Mouse (Mus musculus): ENCODE measurements around the gene Slc18a2. TPM values are rescaled to one million over a fixed set of nuclear protein-coding genes. Genes with fewer than 3 reads are reported as not detected.

The Slc18a2 gene
- total and polyA plus RNA-seq, 3 experiments = 0.04 to 0.86 TPM; not detected in 1

DNA sequence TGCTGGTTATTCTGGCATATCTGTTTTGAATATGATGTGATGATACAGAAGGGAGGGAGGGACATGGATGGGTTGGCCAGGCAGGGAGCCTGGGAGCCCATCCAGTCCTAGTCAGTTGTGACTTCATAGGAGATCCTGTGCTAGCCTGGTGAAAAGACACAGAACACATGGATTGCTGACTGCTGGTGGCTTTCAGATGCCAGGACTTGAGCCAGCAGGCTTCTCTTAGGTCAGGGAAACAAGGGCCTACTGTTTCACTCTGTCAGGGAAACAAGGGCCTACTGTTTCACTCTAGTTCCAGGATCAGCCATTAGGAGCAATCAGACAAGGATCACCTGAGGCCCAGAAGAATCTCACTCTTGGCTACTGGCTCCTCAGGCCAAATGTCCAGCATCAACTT is 20.1 kb downstream of the Slc18a2 start:
- Histone ChIP-seq H3K79me2 (replicated peaks; ENCODE audit: control insufficient read depth, extremely low read depth, insufficient read depth, poor library complexity, severe bottlenecking) (no peaks in the 10 kb centered on the region), H3K9me3 (replicated peaks; ENCODE audit: low read length) (peaks cover 5% of the 10 kb centered on the region), H3K9ac (ENCODE audit: insufficient read depth, low read depth) (no peak overlapping the region), H3K4me3 (replicated peaks in 1 of 3; ENCODE audit: low read depth in 2 of 3, low read length in 2 of 3, poor library complexity in 1 of 3) (no peak overlapping the region), H3K36me3 (replicated peaks in 1 of 2; ENCODE audit: control insufficient read depth in 1 of 2, insufficient read depth in 1 of 2, low read length in 1 of 2) (peaks cover 0 to 12% of the 10 kb centered on the region in 2 experiments), H3K4me1 (ENCODE audit: control insufficient read depth in 1 of 2, insufficient read depth in 2 of 2) (no peaks in the 10 kb centered on the region), H3K27ac (ENCODE audit: insufficient read depth, low read depth) (no peak overlapping the region), H3K27me3 (replicated peaks) (no peaks in the 10 kb centered on the region), H3K4me2 (ENCODE audit: insufficient read depth, low read depth, poor library complexity, severe bottlenecking) (no peak overlapping the region)
- no peak for TF ChIP-seq ZMIZ1 (IDR thresholded peaks at IDR 0.05; ENCODE audit: low read depth, low read length)
- TF ChIP-seq NRF1 (IDR thresholded peaks at IDR 0.05; ENCODE audit: low read depth, low read length) = no peak
- TF ChIP-seq PAX5 (IDR thresholded peaks at IDR 0.05; ENCODE audit: low read length) = no peak
- TF ChIP-seq SIN3A (IDR thresholded peaks at IDR 0.05; ENCODE audit: low read length) = no peak
- TF ChIP-seq JUND (conservative IDR thresholded peaks at IDR 0.05; ENCODE audit: low read depth, low read length) = no peak
- TF ChIP-seq HCFC1 (IDR thresholded peaks at IDR 0.05; ENCODE audit: low read depth, low read length) = no peak
- TF ChIP-seq MYC (IDR thresholded peaks at IDR 0.05; ENCODE audit: low read depth, low read length) = no peak
- no peak for TF ChIP-seq MAZ (IDR thresholded peaks at IDR 0.05; ENCODE audit: low read depth, low read length)
- TF ChIP-seq TCF12 (IDR thresholded peaks at IDR 0.05; ENCODE audit: low read depth, low read length) = no peak
- no peak for TF ChIP-seq POLR2A (IDR thresholded peaks at IDR 0.05; ENCODE audit: low read depth, low read length)
- no peak for TF ChIP-seq USF1 (IDR thresholded peaks at IDR 0.05; ENCODE audit: low read depth, low read length)
- TF ChIP-seq ELF1 (IDR thresholded peaks at IDR 0.05; ENCODE audit: low read depth, low read length) = no peak
- no peak for TF ChIP-seq POLR2AphosphoS2 (IDR thresholded peaks at IDR 0.05; ENCODE audit: low read depth, low read length)
- no peak for TF ChIP-seq CHD1 (IDR thresholded peaks at IDR 0.05; ENCODE audit: low read depth, low read length)
- TF ChIP-seq SMC3 (IDR thresholded peaks at IDR 0.05; ENCODE audit: low read depth, low read length) = no peak
- no peak for TF ChIP-seq UBTF (IDR thresholded peaks at IDR 0.05; ENCODE audit: low read depth, low read length)
- TF ChIP-seq RCOR1 (conservative IDR thresholded peaks at IDR 0.05; ENCODE audit: low read depth, low read length) = no peak
- TF ChIP-seq ZC3H11A (IDR thresholded peaks at IDR 0.05; ENCODE audit: low read depth, low read length) = no peak
- in situ Hi-C loops (cut with MboI; ENCODE audit: low pct_ligation_motif_present, low pct_unique_long_range_greater_than_20kb, low sequenced_read_pairs) (no loop called here), dilution Hi-C loops (cut with MboI; ENCODE audit: extremely low pct_ligation_motif_present, extremely low pct_unique_long_range_greater_than_20kb, low sequenced_read_pairs) (no loop called here)
- no peak for DNase-seq (ENCODE audit: extremely low read depth)

DNA sequence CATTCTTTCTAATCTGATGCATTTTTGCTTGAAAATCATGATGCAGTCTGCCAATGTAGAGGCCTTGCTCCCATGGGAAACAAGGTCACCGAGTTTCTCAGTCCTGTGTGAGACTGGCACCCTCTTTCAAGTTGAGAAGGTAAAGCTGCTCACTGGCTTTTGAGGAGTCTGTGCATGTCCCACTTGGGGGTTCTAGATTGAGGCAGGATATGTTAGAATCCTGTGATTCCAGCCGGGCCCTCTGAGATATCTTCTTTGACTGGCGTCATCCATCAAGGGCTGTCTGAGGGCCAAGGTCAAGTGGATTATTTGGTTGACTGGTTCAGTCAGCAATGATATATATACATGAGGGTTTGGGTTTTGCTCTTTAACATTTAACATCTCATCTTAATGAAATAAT is 21.3 kb downstream of the Slc18a2 start:
- dilution Hi-C loops (cut with MboI; ENCODE audit: extremely low pct_ligation_motif_present, extremely low pct_unique_long_range_greater_than_20kb, low sequenced_read_pairs) = no loop called here
- no peaks in the 10 kb centered on the region for H3K79me2 ChIP-seq (replicated peaks; ENCODE audit: control insufficient read depth, extremely low read depth, insufficient read depth, poor library complexity, severe bottlenecking)
- H3K4me3 ChIP-seq (replicated peaks in 1 of 3; ENCODE audit: low read depth in 2 of 3, low read length in 2 of 3, poor library complexity in 1 of 3) = no peak overlapping the region
- no peak overlapping the region for H3K4me2 ChIP-seq (ENCODE audit: insufficient read depth, low read depth, poor library complexity, severe bottlenecking)
- H3K9ac ChIP-seq (ENCODE audit: insufficient read depth, low read depth) = no peak overlapping the region
- TF ChIP-seq CTCF (conservative IDR thresholded peaks at IDR 0.05 in 1 of 2, IDR thresholded peaks at IDR 0.05 in 1 of 2; ENCODE audit: low read depth in 2 of 2, low read length in 2 of 2) (no peak), NRF1 (IDR thresholded peaks at IDR 0.05; ENCODE audit: low read depth, low read length) (no peak), TCF12 (IDR thresholded peaks at IDR 0.05; ENCODE audit: low read depth, low read length) (no peak), ETS1 (conservative IDR thresholded peaks at IDR 0.05; ENCODE audit: low read depth, low read length) (no peak), GABPA (IDR thresholded peaks at IDR 0.05; ENCODE audit: insufficient replicate concordance, low read depth, low read length) (no peak), SIN3A (IDR thresholded peaks at IDR 0.05; ENCODE audit: low read length) (no peak), ELF1 (IDR thresholded peaks at IDR 0.05; ENCODE audit: low read depth, low read length) (no peak), BHLHE40 (IDR thresholded peaks at IDR 0.05; ENCODE audit: low read depth, low read length) (no peak), ZNF384 (IDR thresholded peaks at IDR 0.05; ENCODE audit: low read depth, low read length) (no peak), KAT2A (IDR thresholded peaks at IDR 0.05; ENCODE audit: insufficient replicate concordance, low read length) (no peak)
- no peak for DNase-seq (ENCODE audit: extremely low read depth)
- H3K4me1 ChIP-seq (ENCODE audit: control insufficient read depth in 1 of 2, insufficient read depth in 2 of 2) = no peaks in the 10 kb centered on the region
- H3K9me3 ChIP-seq (replicated peaks; ENCODE audit: low read length) = peaks cover 5% of the 10 kb centered on the region
- H3K36me3 ChIP-seq (replicated peaks in 1 of 2; ENCODE audit: control insufficient read depth in 1 of 2, insufficient read depth in 1 of 2, low read length in 1 of 2) = peaks cover 0 to 17% of the 10 kb centered on the region in 2 experiments
- in situ Hi-C loops (cut with MboI; ENCODE audit: low pct_ligation_motif_present, low pct_unique_long_range_greater_than_20kb, low sequenced_read_pairs) = no loop called here
- no peak overlapping the region for H3K27ac ChIP-seq (ENCODE audit: insufficient read depth, low read depth)
- H3K27me3 ChIP-seq (replicated peaks) = no peaks in the 10 kb centered on the region

Data from CH12.LX (cell line).